Mouse (Mus musculus) adrenal gland, postnatal 25 days (tissue): ENCODE measurements at regions not wholly inside any gene's neighbourhood (a gene's known extent, or its start where the extent isn't known, plus 50 kb on each side); places are given as distances from the start of the nearest gene placed in this dataset.
A peak's percentile ranks its signal among the peaks of the same experiment; 100 is the strongest.

Source experiments
- DNase-seq: peaks from one replicate; pipeline ENCODE4 v3.0.0; 2021; ENCODE audit warnings: mixed read lengths

DNA sequence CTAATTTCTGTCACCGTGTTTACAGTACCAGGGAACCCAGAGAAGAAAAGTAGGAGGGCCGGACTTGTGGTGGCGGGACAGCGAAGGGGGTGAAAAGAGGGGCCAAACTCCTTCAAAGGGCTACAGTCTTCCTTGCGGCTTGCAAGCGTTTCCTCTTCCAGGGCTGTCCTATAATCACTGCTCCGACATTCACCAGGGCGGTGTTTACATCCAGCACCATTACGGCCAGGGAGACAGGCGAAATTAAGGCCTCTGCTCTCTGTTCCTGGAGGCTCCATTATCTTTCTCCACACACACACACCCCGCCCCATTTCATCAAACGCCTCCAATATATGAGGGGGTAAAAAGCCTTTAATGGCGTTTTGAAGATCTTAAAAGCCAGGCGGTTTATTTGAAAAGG, 162.8 kb upstream of the Tbx3 start:
- no peak for DNase-seq

DNA sequence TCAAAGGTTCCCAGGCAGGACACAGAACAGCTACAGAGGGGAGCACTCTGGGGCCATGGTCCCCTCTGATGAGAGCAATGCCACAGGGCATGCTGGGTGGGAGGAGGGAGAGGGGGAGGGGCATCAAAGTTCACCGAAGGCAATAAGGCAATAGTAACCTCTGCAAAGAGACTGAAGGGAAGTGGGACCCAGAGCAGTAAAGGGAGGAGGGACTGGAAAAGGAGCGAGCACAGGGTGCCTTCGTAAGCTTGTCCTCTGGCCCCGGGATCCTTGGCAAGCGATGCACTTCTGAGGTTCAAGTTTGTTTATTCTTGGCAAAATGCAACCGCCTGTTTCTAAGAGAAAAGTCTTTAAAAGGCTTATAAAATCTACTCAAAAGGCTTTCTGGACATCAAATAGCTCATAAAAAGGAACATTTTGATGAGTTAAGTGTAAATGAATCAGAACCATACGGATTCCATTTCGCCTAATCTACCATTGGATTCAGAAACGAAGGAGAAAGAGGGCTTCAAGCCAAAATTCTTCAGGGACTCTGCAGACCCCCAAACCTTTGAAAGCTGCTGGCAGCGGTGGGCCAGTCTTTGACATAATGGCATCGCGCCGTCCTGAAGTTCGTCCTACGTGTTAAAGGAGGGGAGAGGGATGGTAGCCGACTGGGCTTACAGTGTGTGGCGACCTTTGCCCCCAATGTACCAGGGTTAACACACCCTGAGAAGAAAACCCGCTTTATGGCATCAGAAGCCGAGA, 151.8 kb upstream of the Tbx3 start:
- DNase-seq, result no peak

DNA sequence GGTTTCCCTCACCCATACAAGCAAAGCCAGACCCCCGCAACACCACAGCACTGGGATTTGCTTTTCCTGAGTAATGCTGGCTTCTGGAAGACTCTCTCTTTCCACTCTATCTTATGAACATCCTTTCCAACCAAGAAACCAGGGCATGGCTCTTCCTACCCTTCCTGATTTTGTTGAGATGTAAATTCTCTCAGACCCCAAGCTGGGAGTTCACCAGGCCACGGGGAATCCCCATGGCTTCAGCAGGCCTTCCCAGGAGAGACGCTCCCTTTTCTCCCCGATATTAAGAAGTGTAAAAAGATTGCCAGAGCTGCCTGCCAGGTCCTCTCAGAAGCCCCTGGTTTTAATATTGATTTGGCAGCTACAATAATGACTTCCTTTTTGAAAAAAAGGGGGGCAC, 146.3 kb upstream of the Tbx3 start:
- DNase-seq, result no peak

DNA sequence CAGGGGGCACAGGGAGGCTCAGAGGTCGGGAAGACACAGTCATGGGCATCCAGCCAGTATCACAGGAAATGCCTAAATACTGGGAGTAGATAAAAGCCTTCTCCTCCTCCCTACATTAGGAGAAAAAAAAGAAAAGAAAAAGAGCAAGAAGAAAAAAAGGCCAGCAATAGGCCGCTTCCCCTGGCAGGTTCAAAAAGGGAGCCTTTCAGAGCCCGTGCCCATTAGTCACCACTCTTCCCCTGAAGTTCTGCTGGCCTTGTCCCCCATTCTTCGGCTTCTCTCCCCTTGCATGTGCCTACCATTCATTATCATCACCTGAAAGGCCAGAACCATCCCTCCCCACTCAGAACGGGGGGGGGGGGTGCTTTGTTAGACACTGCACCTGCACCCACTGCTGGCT, 144.5 kb upstream of the Tbx3 start:
- DNase-seq, result no peak

DNA sequence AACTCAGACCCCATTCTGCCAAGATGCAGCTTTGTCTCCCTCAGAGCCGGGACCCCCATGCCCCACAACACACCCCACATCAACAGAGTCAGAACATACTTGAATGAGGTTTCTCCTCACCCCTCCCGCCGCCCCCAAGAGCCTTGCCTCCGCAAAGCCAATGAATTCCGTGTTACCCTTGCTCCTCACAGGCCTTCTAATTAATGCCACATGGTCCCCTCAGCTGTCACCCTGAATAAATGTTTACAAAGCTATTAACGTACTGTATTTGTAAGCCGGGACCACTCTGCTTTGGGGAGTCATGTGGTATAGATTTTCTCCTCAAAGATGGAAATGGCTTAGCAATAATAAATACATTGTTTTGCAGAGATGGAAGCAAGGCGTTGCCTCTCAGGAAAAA, 140.5 kb upstream of the Tbx3 start:
- DNase-seq, result no peak

DNA sequence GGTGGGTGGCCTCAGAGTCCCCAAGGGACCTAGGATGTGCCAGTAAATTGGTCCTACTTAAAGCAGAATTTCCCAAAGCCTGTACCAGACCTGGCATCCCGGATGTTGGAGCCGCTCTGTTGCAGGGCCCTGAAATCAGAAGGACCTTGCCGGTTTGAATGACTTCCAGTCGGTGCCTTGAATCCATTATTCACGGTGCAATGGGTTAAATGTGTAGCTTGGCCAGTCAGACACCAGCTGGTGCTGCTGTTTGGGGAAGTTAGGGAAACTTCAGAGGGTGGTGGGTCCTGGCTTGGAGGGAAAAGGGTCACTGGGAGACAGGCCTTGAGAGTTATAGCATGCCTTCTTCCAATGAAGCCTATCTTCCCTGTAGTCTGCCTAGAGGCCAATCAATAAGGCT, 135.5 kb upstream of the Tbx3 start:
- DNase-seq, result no peak

DNA sequence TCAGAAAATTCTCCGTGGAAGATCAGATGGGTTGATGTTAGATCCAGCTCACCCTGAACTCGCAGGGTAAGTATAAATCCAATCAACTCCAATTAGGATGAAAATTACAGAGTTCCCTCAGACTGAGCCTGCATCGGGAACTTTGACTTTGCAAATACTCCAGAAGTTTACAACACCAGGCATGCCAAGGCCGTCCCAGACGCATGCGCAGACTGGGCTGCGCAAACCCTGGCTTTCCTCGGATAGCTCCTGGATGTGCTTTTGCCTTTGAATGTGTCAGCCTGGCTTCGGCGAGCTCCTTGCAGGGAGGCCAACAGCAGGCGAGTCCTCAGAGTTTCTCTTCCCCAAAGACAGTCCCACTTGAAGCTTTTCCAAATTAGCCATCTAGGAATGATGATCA, 127.6 kb upstream of the Tbx3 start:
- peak; percentile 51 for DNase-seq

DNA sequence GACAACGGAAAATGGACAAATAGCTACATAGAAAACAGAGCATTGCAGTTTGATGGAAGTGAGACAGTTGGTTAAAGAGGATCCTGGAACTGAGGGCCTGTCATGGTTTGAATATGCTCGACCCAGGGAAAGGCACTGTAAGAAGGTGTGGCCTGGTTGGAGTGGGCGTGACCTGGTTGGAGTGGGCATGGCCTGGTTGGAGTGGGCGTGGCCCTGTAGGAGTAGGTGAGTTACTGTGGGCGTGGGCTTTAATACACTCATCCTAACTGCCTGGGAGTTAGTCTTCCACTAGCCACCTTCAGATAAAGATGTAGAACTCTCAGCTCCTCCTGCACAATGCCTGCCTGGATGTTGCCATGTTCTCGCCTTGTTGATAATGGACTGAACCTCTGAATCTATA, 126.8 kb upstream of the Tbx3 start:
- DNase-seq, result no peak

DNA sequence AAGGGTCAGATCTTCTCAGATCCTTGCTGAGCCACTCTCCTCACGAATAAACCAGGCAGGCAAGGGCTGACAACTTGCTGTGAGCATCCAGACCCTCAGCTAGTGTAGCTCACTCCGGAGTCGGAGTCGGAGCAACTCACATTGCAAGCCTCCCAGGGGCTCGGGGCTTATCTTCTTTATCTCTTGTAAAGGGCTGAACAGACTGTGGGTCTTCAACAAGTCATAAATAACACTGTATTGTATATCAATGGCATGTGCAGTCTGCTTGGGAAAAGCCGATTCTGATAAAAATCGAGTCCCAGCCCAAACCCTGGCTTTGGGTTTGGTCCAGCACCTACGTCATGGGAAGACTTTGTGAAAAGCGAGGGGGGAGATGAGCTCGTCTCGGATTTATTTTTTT, 125.8 kb upstream of the Tbx3 start:
- no peak for DNase-seq

DNA sequence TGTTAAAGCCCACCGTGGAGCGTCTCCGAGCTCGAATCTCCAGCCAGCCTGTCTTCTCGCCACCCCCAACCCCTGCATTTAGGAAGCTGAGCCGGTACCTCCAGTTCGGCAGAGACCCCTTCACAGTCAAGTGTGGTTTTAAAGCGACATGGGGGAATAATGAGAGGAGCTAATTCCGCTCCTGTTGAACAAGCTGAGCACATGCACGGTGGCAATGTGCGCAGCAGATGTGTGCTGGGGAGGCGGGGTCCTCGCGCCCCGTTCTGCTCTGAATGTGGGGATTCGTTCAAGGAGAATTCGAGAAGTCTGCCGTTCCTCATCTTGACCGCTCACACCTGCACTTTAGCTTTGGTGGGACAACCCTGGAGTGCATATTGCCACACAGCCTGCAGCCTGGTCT, 123.4 kb upstream of the Tbx3 start:
- no peak for DNase-seq

DNA sequence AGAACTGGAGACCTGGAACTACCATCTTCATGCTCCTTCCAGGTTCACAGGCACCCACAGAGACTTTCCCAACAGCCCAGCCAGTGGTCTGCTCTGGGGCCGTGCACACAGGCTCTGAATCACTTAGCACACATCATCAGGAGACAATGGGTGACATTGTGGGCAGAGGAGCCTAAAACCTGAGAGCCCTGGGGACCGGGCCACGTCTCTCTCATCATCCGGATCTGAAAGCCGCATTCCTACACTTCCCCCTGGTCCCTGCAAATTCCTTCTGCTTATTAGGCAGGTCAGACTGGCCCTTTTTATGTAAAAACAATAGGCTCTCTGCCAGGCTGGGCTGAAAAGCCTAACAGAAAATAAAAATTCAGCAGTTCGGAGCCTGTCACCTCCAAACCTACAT, 119.6 kb upstream of the Tbx3 start:
- no peak for DNase-seq

DNA sequence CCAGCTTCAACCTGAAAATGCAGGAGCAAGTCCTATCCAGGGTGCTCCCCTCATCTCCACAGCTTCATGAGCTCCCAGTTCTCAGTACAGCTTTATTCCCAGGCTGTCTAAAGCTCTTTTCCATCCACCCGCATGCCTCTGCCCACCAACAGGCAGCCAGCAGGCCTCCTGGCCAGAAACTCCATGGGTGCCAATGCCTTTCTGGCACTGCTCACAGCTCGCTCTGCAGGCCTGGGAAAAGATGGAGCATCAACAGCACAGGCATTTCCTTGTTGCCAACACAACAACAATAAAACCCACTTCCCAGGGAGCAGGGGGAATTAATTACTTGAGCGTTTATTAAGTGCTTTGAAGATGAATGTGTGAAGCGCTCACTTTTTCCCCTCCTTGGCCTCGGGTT, 117.0 kb upstream of the Tbx3 start:
- DNase-seq, result no peak

DNA sequence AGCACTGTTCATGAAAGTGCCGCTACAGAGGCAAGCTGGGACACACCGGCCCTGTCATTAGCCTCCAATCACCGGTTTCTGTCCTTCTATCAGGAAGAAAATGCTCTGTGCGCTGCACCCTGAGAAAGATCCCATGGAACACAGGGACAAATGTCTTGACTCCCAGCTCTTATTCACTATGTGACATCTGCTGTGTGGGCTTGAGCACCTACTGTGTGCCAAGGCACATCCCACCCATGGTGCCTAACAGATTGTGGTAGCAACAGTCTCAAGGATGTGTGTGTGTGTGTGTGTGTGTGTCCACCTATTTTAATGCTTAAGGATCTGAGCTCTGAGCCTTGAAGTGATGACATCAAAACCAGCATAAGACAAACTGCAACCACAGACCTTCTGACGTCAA, 113.4 kb upstream of the Tbx3 start:
- DNase-seq, result no peak

DNA sequence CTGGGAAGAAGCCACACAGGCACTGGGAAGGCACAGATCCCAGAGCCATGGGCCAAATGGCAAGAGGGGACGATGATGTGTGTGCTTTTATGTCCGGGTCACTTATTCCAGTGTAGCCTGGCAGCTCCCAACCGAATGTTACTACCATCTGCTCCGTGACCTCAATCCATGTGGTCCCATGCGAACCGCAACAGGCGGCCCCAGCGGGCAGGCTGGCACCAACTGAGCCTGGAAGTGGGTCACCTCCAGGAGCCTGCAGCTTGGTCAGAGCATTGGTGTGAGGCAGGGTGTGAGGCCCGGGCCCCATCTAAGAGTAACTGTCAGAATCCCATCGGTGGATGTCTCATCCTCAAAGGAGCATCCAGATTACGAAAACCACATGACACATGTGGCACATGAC, 110.8 kb upstream of the Tbx3 start:
- DNase-seq, result no peak

DNA sequence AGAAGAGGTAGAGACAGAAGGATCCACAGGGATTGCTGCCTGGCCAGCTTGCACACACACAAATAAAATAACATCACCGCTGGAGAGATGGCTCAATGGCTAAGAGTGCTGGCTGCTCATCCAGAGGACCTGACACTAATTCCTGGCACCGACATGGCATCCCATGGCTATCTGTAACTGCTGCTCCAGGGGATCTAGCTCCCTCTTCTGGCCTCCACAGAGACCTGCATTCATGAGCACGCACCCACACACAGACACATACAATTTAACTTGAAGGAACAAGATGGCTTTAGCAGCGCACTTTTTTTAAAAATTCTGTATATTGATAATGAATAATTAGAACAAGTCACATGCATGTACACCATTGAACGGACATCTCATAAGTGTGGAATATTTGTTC, 110.1 kb upstream of the Tbx3 start:
- DNase-seq, result no peak

DNA sequence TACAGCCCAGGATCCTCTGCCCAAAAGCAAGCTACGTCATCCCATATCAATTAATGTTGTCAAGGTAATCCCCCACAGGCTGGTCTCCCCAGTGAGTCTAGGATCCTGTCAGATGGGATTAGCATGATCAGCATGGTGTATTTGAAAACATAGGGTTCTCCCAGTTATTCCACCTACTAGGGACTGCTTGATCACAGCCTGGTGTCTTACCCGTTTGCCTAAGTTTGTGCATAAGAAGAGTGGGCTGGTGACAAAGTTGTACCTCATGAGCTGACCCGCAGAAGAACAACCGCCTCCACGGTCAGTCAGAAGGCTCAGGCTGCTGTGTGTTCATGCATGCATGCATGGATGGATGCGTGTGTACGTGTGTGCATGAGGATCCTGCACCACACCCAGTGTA, 108.9 kb upstream of the Tbx3 start:
- DNase-seq, result no peak

DNA sequence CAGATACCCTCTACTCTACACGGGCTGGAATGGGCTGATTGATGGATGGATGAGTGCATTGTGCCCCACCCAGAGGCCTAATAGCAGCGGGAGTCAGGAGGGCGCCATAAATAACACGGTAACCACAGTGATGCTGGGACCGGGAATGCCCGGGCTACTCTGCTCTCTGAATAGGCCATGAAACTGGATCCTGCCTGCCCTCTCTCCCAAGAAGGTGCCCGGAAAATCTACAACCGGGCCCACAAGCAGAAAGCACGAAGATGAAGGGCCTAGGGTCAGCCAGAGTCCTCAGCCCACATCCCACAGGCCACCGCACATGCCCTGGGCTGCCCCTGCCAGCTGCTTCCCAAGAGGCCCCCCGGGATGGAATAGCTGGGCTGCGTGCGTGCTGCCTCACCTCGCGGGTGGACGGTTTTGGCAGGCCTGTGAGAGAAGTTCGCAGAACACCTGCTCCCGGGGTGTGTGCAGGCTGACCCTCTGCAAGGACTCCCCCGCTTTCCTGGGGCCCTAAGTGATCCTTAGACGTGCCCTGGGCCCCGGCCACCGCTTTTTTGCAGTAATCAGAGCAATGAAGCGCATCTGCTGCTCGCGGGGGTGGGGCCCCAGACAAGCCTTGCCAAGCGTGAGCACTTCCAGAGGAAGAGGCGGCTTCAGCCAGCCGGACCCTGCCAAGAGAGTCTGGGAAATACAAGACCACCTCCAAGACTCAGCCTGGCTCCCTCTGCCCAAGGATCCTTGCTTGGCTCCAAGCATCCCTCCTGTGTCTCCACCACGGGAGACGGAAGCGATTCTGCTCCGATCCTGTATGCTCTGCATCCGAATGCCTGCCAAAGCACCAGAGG, 106.7 kb upstream of the Tbx3 start:
- no peak for DNase-seq

DNA sequence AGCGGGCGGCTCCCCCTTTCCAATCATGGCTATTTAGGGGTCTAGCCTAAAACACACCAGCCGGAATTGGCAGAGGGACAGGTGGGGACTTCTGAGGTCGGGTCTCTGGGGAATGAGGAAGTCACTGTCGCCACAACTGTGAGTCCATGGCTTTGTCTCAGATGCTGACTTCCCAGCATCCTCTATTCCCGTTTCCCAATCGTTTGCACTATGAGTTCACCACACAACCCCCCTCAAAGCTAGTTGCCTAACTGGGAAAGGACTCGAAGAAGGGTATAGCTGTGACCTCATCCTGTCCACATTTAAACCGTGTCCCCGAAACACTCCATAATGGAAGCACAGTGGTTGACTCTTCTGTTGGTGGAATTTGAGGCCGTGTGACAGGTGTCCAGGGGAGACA, 102.8 kb upstream of the Tbx3 start:
- DNase-seq, result no peak

DNA sequence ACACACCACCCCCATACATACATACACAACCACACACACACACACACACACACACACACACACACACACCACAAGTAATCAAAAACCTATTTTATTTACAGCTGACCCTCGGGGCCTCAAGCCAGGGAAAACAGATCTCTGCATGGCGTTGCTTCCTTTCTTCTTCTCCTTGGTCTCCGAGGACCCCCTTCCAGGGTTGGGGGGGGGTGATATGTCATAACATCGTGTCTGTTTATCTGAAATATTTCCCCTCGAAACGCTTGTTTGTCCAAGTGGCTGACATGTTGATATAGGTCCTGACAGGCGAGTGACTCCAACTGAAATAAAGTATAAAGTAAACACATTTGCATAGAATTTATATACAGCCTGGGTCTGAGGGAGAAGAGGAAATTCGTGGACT, 100.4 kb upstream of the Tbx3 start:
- no peak for DNase-seq

DNA sequence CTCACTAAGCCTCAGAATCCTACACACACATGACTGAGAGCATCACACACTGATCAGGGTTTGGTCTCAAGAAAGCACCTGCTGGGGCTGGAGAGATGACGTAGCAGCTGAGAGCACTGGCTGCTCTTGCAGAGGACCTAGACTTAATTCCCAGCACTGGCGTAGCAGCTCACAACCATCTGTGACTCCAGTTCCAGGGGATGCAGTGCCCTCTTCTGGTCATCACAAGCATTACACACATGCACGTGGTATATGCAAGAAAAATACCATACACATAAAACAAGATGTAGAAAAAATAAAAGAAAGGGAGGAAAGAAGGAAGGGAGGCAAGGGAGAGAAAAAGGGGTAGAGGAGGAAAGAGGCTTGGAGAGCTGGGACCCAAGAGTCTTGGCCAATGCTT, 98.8 kb upstream of the Tbx3 start:
- no peak for DNase-seq

DNA sequence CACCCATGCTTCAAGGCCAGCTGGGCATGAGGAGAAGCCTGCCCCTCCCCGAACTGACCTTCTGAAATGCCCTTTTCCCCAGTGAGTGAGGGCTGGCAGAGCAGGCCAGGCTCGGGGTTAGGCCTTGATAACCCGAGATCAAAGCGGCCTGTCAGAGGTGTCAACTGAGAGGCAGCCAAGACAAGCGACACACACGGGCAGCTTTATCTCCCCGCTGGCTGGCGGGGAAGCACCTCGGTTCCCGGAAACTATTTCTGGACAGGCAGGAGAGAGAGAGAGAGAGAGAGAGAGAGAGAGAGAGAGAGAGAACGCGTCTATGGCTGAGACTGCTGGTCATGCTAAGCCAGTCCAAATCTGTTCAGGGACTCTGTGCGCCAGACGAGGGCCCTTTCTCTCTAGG, 95.3 kb upstream of the Tbx3 start:
- peak; percentile 74 for DNase-seq

DNA sequence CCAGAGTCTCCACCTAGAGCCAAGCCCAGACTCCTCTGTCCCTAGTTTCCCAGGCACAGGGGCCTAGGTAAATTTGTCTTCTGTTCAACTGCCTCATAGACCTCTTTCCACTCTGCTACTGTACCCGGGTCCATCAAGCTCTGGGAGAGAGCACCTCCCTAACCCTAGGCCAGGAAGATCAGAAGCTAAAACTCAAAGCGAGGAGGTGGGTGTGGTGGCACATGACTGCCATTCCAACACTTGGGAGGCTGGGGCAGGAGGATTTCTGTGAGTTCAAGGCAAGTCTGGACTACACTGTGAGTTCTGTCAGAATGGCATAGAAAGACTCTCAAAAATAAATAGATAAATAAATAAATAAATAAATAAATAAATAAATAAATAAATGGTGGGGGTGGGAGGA, 91.2 kb upstream of the Tbx3 start:
- DNase-seq, result no peak

DNA sequence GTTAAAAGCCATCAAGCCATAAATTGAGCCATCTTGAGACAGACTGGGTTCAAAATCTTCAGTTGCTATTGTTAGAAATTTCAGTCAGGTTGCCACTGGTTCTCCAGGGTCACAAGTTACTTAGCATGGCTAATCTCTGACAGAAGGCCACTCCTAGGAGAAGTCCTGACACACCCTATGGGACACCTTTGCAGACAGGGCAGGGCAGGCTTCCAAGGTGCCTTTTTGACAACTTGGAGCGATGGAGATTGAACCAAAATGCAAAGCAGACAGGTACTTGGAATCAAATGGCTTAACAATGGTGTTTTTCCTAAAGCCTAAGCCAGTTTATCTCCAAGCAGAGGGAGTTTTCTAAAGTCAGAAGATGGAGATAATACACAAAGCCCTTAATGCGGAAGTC, 90.7 kb upstream of the Tbx3 start:
- no peak for DNase-seq

DNA sequence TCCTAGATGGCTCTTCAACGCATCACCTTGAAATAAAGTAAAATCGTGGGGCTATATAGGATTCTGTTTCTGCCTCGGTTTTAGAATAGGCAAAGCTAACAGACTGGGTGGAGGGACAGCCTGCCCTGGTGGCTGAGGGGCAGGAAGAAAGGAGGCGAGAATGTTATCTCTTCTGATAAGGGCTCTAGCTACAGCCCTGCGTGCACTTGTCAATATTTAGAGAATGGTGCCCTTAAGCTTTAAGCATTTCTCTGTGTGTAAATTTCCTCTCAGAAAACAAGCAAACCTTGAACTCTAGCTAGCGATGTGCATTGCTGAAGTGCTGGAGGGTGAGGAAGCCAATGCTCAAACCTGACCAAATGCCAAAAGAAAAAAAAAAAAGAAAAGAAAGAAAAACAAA, 90.1 kb upstream of the Tbx3 start:
- no peak for DNase-seq
